Mouse (Mus musculus): ENCODE results near the gene Bahcc1. TPM values are rescaled to one million over a fixed set of nuclear protein-coding genes. Genes with fewer than 3 reads are reported as not detected.

The Bahcc1 gene
- polyA plus RNA-seq, 1 experiment from 2014 or later: 14.3 TPM

- no peak overlapping the region; the same call in 1 of the 2 replicates for H3K4me3 ChIP-seq
- H3K36me3 ChIP-seq: peaks cover 56% of the 10 kb centered on the region
- H3K9me3 ChIP-seq (replicated peaks): no peaks in the 10 kb centered on the region
- DNase-seq (ENCODE audit: low spot score): no peak
- no peaks in the 10 kb centered on the region for H3K27me3 ChIP-seq (ENCODE audit: low read depth, poor library complexity, severe bottlenecking)
- 60% methylated on average over 7 of the region's 8 CpGs for WGBS
- peak overlapping the region; percentile 76 for H3K27ac ChIP-seq (replicated peaks)
- H3K4me1 ChIP-seq: peaks cover 100% of the 10 kb centered on the region
These were observed 22.8 kb downstream of the Bahcc1 start for GRCm38 (mm10) chr11:120255499-120255898.

GRCm38 (mm10) chr11:120256108-120256507 lies 23.4 kb downstream of the Bahcc1 start:
- Histone ChIP-seq H3K4me3 (peak overlapping the region; percentile 23; the same call in 1 of the 2 replicates), H3K9me3 (replicated peaks) (no peaks in the 10 kb centered on the region), H3K27me3 (ENCODE audit: low read depth, poor library complexity, severe bottlenecking) (no peaks in the 10 kb centered on the region), H3K36me3 (peaks cover 57% of the 10 kb centered on the region), H3K4me1 (peaks cover 100% of the 10 kb centered on the region), H3K27ac (replicated peaks) (peak overlapping the region; percentile 76)
- DNase-seq (ENCODE audit: low spot score): no peak
- 78% methylated on average over 5 of the region's 5 CpGs for WGBS

- Histone ChIP-seq H3K36me3 (peaks cover 61% of the 10 kb centered on the region), H3K9me3 (replicated peaks) (no peaks in the 10 kb centered on the region), H3K27ac (replicated peaks) (peak overlapping the region; percentile 76), H3K27me3 (ENCODE audit: low read depth, poor library complexity, severe bottlenecking) (no peaks in the 10 kb centered on the region), H3K4me3 (peak overlapping the region; percentile 23; the same call in 1 of the 2 replicates), H3K4me1 (peaks cover 100% of the 10 kb centered on the region)
- DNase-seq (ENCODE audit: low spot score): no peak
- WGBS: 60% methylated on average over 10 of the region's 10 CpGs
These were observed 23.8 kb downstream of the Bahcc1 start for GRCm38 (mm10) chr11:120256543-120256942.

GRCm38 (mm10) chr11:120256981-120257820 lies 24.5 kb downstream of the Bahcc1 start:
- 79% methylated on average over 10 of the region's 10 CpGs for WGBS
- DNase-seq (ENCODE audit: low spot score): no peak
- H3K27ac ChIP-seq (replicated peaks): peak overlapping the region; percentile 76
- no peak overlapping the region for H3K4me3 ChIP-seq
- H3K9me3 ChIP-seq (replicated peaks): no peaks in the 10 kb centered on the region
- H3K4me1 ChIP-seq: peaks cover 100% of the 10 kb centered on the region
- peaks cover 66% of the 10 kb centered on the region for H3K36me3 ChIP-seq
- H3K27me3 ChIP-seq (ENCODE audit: low read depth, poor library complexity, severe bottlenecking): no peaks in the 10 kb centered on the region

GRCm38 (mm10) chr11:120257911-120258310 lies 25.2 kb downstream of the Bahcc1 start:
- peaks cover 72% of the 10 kb centered on the region for H3K36me3 ChIP-seq
- H3K4me1 ChIP-seq: peaks cover 99% of the 10 kb centered on the region
- no peak for DNase-seq (ENCODE audit: low spot score)
- no peaks in the 10 kb centered on the region for H3K27me3 ChIP-seq (ENCODE audit: low read depth, poor library complexity, severe bottlenecking)
- H3K4me3 ChIP-seq: no peak overlapping the region
- WGBS: 97% methylated on average over 13 of the region's 13 CpGs
- H3K27ac ChIP-seq (replicated peaks): peak overlapping the region; percentile 76; the same call in 1 of the 2 replicates
- no peaks in the 10 kb centered on the region for H3K9me3 ChIP-seq (replicated peaks)

GRCm38 (mm10) chr11:120258896-120259689 lies 26.3 kb downstream of the Bahcc1 start:
- Histone ChIP-seq H3K4me3 (0 out of 2 replicates have a peak overlapping the region, but pooled peaks have one; percentile 8), H3K4me1 (peaks cover 99% of the 10 kb centered on the region), H3K27ac (replicated peaks) (no peak overlapping the region), H3K27me3 (ENCODE audit: low read depth, poor library complexity, severe bottlenecking) (no peaks in the 10 kb centered on the region), H3K36me3 (peaks cover 72% of the 10 kb centered on the region), H3K9me3 (replicated peaks) (no peaks in the 10 kb centered on the region)
- DNase-seq (ENCODE audit: low spot score): no peak
- WGBS: 68% methylated on average over 12 of the region's 12 CpGs

GRCm38 (mm10) chr11:120259792-120260768 lies 27.3 kb downstream of the Bahcc1 start:
- WGBS: 78% methylated on average over 25 of the region's 25 CpGs
- no peaks in the 10 kb centered on the region for H3K27me3 ChIP-seq (ENCODE audit: low read depth, poor library complexity, severe bottlenecking)
- peaks cover 77% of the 10 kb centered on the region for H3K36me3 ChIP-seq
- peaks cover 99% of the 10 kb centered on the region for H3K4me1 ChIP-seq
- H3K4me3 ChIP-seq: 0 out of 2 replicates have a peak overlapping the region, but pooled peaks have one; percentile 11
- no peak for DNase-seq (ENCODE audit: low spot score)
- 0 out of 2 replicates have a peak overlapping the region, but pooled peaks have one; percentile 75 for H3K27ac ChIP-seq (replicated peaks)
- no peaks in the 10 kb centered on the region for H3K9me3 ChIP-seq (replicated peaks)

- H3K4me3 ChIP-seq: no peak overlapping the region
- H3K36me3 ChIP-seq: peaks cover 83% of the 10 kb centered on the region
- 73% methylated on average over 6 of the region's 6 CpGs for WGBS
- H3K27me3 ChIP-seq (ENCODE audit: low read depth, poor library complexity, severe bottlenecking): no peaks in the 10 kb centered on the region
- 0 out of 2 replicates have a peak overlapping the region, but pooled peaks have one; percentile 75 for H3K27ac ChIP-seq (replicated peaks)
- no peak for DNase-seq (ENCODE audit: low spot score)
- no peaks in the 10 kb centered on the region for H3K9me3 ChIP-seq (replicated peaks)
- H3K4me1 ChIP-seq: peaks cover 99% of the 10 kb centered on the region
These were observed 28.0 kb downstream of the Bahcc1 start for GRCm38 (mm10) chr11:120260769-120261150.

GRCm38 (mm10) chr11:120261416-120262355 lies 28.9 kb downstream of the Bahcc1 start:
- Histone ChIP-seq H3K4me1 (peaks cover 97% of the 10 kb centered on the region), H3K27me3 (ENCODE audit: low read depth, poor library complexity, severe bottlenecking) (no peaks in the 10 kb centered on the region), H3K9me3 (replicated peaks) (no peaks in the 10 kb centered on the region), H3K27ac (replicated peaks) (peak overlapping the region; percentile 75), H3K4me3 (peak overlapping the region; percentile 16; the same call in 1 of the 2 replicates), H3K36me3 (peaks cover 88% of the 10 kb centered on the region)
- DNase-seq (ENCODE audit: low spot score): no peak
- WGBS: 58% methylated on average over 20 of the region's 20 CpGs

- peak overlapping the region; percentile 75 for H3K27ac ChIP-seq (replicated peaks)
- 36% methylated on average over 8 of the region's 8 CpGs for WGBS
- peaks cover 94% of the 10 kb centered on the region for H3K4me1 ChIP-seq
- H3K9me3 ChIP-seq (replicated peaks): no peaks in the 10 kb centered on the region
- H3K4me3 ChIP-seq: peak overlapping the region; percentile 16; the same call in 1 of the 2 replicates
- H3K36me3 ChIP-seq: peaks cover 90% of the 10 kb centered on the region
- DNase-seq (ENCODE audit: low spot score): peak; percentile 73
- no peaks in the 10 kb centered on the region for H3K27me3 ChIP-seq (ENCODE audit: low read depth, poor library complexity, severe bottlenecking)
These were observed 29.7 kb downstream of the Bahcc1 start for GRCm38 (mm10) chr11:120262356-120262901.

- H3K36me3 ChIP-seq: peaks cover 91% of the 10 kb centered on the region
- WGBS: 94% methylated on average over 3 of the region's 3 CpGs
- peaks cover 94% of the 10 kb centered on the region for H3K4me1 ChIP-seq
- no peak for DNase-seq (ENCODE audit: low spot score)
- peak overlapping the region; percentile 70; the same call in 1 of the 2 replicates for H3K27ac ChIP-seq (replicated peaks)
- H3K27me3 ChIP-seq (ENCODE audit: low read depth, poor library complexity, severe bottlenecking): no peaks in the 10 kb centered on the region
- no peak overlapping the region for H3K4me3 ChIP-seq
- H3K9me3 ChIP-seq (replicated peaks): no peaks in the 10 kb centered on the region
These were observed 30.4 kb downstream of the Bahcc1 start for GRCm38 (mm10) chr11:120263176-120263575.
